Mouse (Mus musculus) forebrain, embryonic 11.5 days (tissue): ENCODE data around the gene Cfap97d1. TPM values are rescaled to one million over a fixed set of nuclear protein-coding genes. Genes with fewer than 3 reads are reported as not detected.
A peak's percentile ranks its signal among the peaks of the same experiment; 100 is the strongest.

Experiments
- ATAC-seq: fragments of 200-750 bp; cut with Nextera tagmentation; replicated peaks from 2 replicates; pipeline ENCODE4 v1.8.0; 2017; ENCODE audit warnings: moderate TSS enrichment; ENCODE audit not compliant: low FRiP score
- DNase-seq: peaks from one replicate; pipeline ENCODE4 v3.0.0-alpha.2; 2017; ENCODE audit warnings: low spot score
- H3K27ac ChIP-seq: fragments of 300-500 bp; sonication (generic); 2 replicates; pipeline ENCODE4 v1.5.1; 2014; ENCODE audit warnings: low read depth, low read length
- H3K27me3 ChIP-seq: fragments of 300-500 bp; sonication (generic); 2 replicates; pipeline ENCODE4 v1.6.1; 2014; ENCODE audit warnings: mild to moderate bottlenecking, low read length, mixed read lengths; ENCODE audit not compliant: control insufficient read depth, insufficient read depth
- H3K36me3 ChIP-seq: fragments of 300-500 bp; sonication (generic); 2 replicates; pipeline ENCODE4 v1.6.1; 2014; ENCODE audit warnings: mild to moderate bottlenecking, low read length, moderate library complexity, mixed read lengths; ENCODE audit not compliant: control insufficient read depth, insufficient read depth
- H3K4me1 ChIP-seq: fragments of 300-500 bp; sonication (generic); replicated peaks from 2 replicates; pipeline ENCODE4 v1.6.1; 2014; ENCODE audit warnings: low read length, mixed read lengths; ENCODE audit not compliant: control insufficient read depth, insufficient read depth
- H3K4me2 ChIP-seq: fragments of 300-500 bp; sonication (generic); 2 replicates; pipeline ENCODE4 v1.6.1; 2014; ENCODE audit warnings: low read depth, mild to moderate bottlenecking, low read length, moderate library complexity, mixed read lengths; ENCODE audit not compliant: severe bottlenecking
- H3K4me3 ChIP-seq: fragments of 300-500 bp; sonication (generic); 2 replicates; pipeline ENCODE4 v1.5.1; 2014; ENCODE audit warnings: low read depth, low read length
- H3K9ac ChIP-seq: fragments of 300-500 bp; sonication (generic); 2 replicates; pipeline ENCODE4 v1.6.1; 2014; ENCODE audit warnings: low read length
- H3K9me3 ChIP-seq: fragments of 300-500 bp; sonication (generic); 2 replicates; pipeline ENCODE4 v1.6.1; 2016; ENCODE audit warnings: low read length, mixed read lengths; ENCODE audit not compliant: control insufficient read depth
- WGBS: fragments of 180-500 bp; shearing (Covaris S2); extraction: QIAGEN DNeasy Blood & Tissue Kit; methylation state at CpG from one replicate; pipeline ENCODE4 v1.1.7; 2014; 5-methylcytosine and 5-hydroxymethylcytosine counted together
- polyA plus RNA-seq: library from polyadenylated mRNA; unstranded; fragments of >200 nt; fragmentation: Nextera tagmentation; extraction: Ambion mirVana; gene quantifications from 2 replicates; pipeline ENCODE4 v1.2.1, GENCODE M21; 2014

The Cfap97d1 gene
- polyA plus RNA-seq, 1 experiment from 2014 or later: not detected

- Histone ChIP-seq H3K9ac (no peak overlapping the region), H3K4me1 (peaks cover 11% of the 10 kb centered on the region), H3K4me3 (no peak overlapping the region), H3K9me3 (no peaks in the 10 kb centered on the region), H3K27ac (no peak overlapping the region), H3K27me3 (no peaks in the 10 kb centered on the region), H3K4me2 (no peak overlapping the region), H3K36me3 (no peaks in the 10 kb centered on the region)
- ATAC-seq: no peak
- DNase-seq: no peak
- WGBS: 87% methylated on average over 13 of the region's 13 CpGs
Observed at GRCm38 (mm10) chr11:102023406-102023805, 39.3 kb downstream of the Cfap97d1 start.

- no peak for DNase-seq
- 83% methylated on average over 6 of the region's 6 CpGs for WGBS
Observed at GRCm38 (mm10) chr11:102024084-102024758, 40.1 kb downstream of the Cfap97d1 start.

GRCm38 (mm10) chr11:102024875-102025274, 40.8 kb downstream of the Cfap97d1 start:
- 0 out of 2 replicates have a peak overlapping the region, but pooled peaks have one; percentile 84 for H3K4me2 ChIP-seq
- H3K4me3 ChIP-seq: 0 out of 2 replicates have a peak overlapping the region, but pooled peaks have one; percentile 65
- no peak overlapping the region for H3K9ac ChIP-seq

More at GRCm38 (mm10) chr11:102024084-102024758, 40.1 kb downstream of the Cfap97d1 start:
- no peaks in the 10 kb centered on the region for H3K9me3 ChIP-seq
- H3K27ac ChIP-seq: no peak overlapping the region
- H3K4me1 ChIP-seq: peaks cover 11% of the 10 kb centered on the region
- H3K4me3 ChIP-seq: no peak overlapping the region
- no peak overlapping the region for H3K4me2 ChIP-seq
- H3K9ac ChIP-seq: no peak overlapping the region
- no peaks in the 10 kb centered on the region for H3K27me3 ChIP-seq
- no peaks in the 10 kb centered on the region for H3K36me3 ChIP-seq
- ATAC-seq: no peak

GRCm38 (mm10) chr11:102025354-102025753, 41.3 kb downstream of the Cfap97d1 start:
- Histone ChIP-seq H3K4me2 (peak overlapping the region; percentile 84), H3K36me3 (no peaks in the 10 kb centered on the region), H3K27me3 (no peaks in the 10 kb centered on the region), H3K4me3 (peak overlapping the region; percentile 65), H3K27ac (no peak overlapping the region), H3K4me1 (peaks cover 11% of the 10 kb centered on the region), H3K9me3 (no peaks in the 10 kb centered on the region), H3K9ac (peak overlapping the region; percentile 17; the same call in 1 of the 2 replicates)
- 46% methylated on average over 7 of the region's 7 CpGs for whole genome bisulfite sequencing
- no peak for DNase-seq
- ATAC-seq: no peak

More at GRCm38 (mm10) chr11:102024875-102025274, 40.8 kb downstream of the Cfap97d1 start:
- Histone ChIP-seq H3K4me1 (peaks cover 11% of the 10 kb centered on the region), H3K27me3 (no peaks in the 10 kb centered on the region), H3K27ac (no peak overlapping the region), H3K9me3 (no peaks in the 10 kb centered on the region), H3K36me3 (no peaks in the 10 kb centered on the region)
- DNase-seq: no peak
- no peak for ATAC-seq
- 89% methylated on average over 4 of the region's 4 CpGs for WGBS

- DNase-seq: no peak
- no peaks in the 10 kb centered on the region for H3K27me3 ChIP-seq
- H3K9me3 ChIP-seq: no peaks in the 10 kb centered on the region
- H3K27ac ChIP-seq: peak overlapping the region; percentile 83
- peaks cover 11% of the 10 kb centered on the region for H3K4me1 ChIP-seq
- peak overlapping the region; percentile 84 for H3K4me2 ChIP-seq
- H3K9ac ChIP-seq: peak overlapping the region; percentile 83
- H3K36me3 ChIP-seq: no peaks in the 10 kb centered on the region
- 4% methylated on average over 23 of the region's 23 CpGs for WGBS
- ATAC-seq: peak; percentile 19; the same call in 1 of the 2 replicates
- peak overlapping the region; percentile 65 for H3K4me3 ChIP-seq
Observed at GRCm38 (mm10) chr11:102025991-102026660, 42.0 kb downstream of the Cfap97d1 start.

GRCm38 (mm10) chr11:102026694-102027360, 42.7 kb downstream of the Cfap97d1 start:
- H3K27ac ChIP-seq: peak overlapping the region; percentile 83
- H3K4me3 ChIP-seq: peak overlapping the region; percentile 65
- peaks cover 11% of the 10 kb centered on the region for H3K4me1 ChIP-seq
- under 1% methylated on average over 58 of the region's 73 CpGs for WGBS
- H3K36me3 ChIP-seq: no peaks in the 10 kb centered on the region
- H3K27me3 ChIP-seq: no peaks in the 10 kb centered on the region
- ATAC-seq (peak; percentile 90), DNase-seq (peak; percentile 92)
- peak overlapping the region; percentile 84 for H3K4me2 ChIP-seq
- no peaks in the 10 kb centered on the region for H3K9me3 ChIP-seq
- peak overlapping the region; percentile 83 for H3K9ac ChIP-seq

- Histone ChIP-seq H3K27me3 (no peaks in the 10 kb centered on the region), H3K9me3 (no peaks in the 10 kb centered on the region), H3K27ac (peak overlapping the region; percentile 83), H3K4me2 (peak overlapping the region; percentile 84), H3K4me1 (peaks cover 11% of the 10 kb centered on the region), H3K4me3 (peak overlapping the region; percentile 65), H3K36me3 (no peaks in the 10 kb centered on the region), H3K9ac (peak overlapping the region; percentile 83)
- no peak for DNase-seq
- WGBS: 6% methylated on average over 12 of the region's 12 CpGs
- peak; percentile 35 for ATAC-seq
Observed at GRCm38 (mm10) chr11:102027361-102028017, 43.4 kb downstream of the Cfap97d1 start.
